Mouse (Mus musculus): ENCODE results near the gene Acsf2.

- TF ChIP-seq CTCF (IDR thresholded peaks at IDR 0.05; ENCODE audit: extremely low read depth, insufficient read length, insufficient replicate concordance, low read depth, low read length) (no peak), POLR2A (IDR thresholded peaks at IDR 0.05; ENCODE audit: low read depth, low read length) (no peak)
Observed at GRCm38 (mm10) chr11:94563821-94564220, 37.9 kb downstream of the Acsf2 start.
